Mouse (Mus musculus) testis, postnatal 14 days (tissue): Measurements from ENCODE around the gene Stil.
A peak's percentile ranks its signal among the peaks of the same experiment; 100 is the strongest.
"Not testable (repeated sequence)": the region's sequence is repeated elsewhere in the genome, so short reads cannot be mapped to it uniquely, and the experiment has no call there.

ENCODE experiments used
- DNase-seq: peaks from one replicate; pipeline ENCODE4 v3.0.0; 2021; ENCODE audit warnings: low spot score

Gene Stil

GRCm38 (mm10) chr4:114999773-115000428 lies at the start of gene Stil:
Gene Stil, plus strand, starts transcription at chr4:115000159.
- DNase-seq = peak; percentile 97

GRCm38 (mm10) chr4:114953172-114953571 lies 46.8 kb upstream of the Stil start:
- DNase-seq = no peak

GRCm38 (mm10) chr4:114957403-114957802 lies 42.6 kb upstream of the Stil start:
- DNase-seq = no peak

DNA sequence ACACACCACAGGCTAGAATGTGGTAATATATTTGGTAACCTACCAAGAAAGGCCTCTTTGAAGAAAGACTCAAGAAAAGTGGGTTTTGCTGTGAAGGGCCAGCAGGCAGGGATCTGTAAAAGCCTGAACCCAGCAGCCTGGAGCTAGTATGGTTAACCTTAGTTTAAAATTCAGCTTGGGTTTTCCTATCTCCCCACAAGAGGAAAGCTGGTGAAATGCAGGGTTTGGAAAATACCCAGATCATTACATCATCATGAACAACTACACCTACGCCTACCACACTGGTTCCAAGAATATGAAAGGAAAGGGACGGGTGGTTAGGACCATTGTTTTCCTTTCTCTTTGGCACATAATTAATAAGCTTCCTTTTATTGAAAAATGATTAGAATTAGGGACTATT lies 41.7 kb upstream of the Stil start:
- no peak for DNase-seq

- no peak for DNase-seq
Measured at GRCm38 (mm10) chr4:114958786-114959185, 41.2 kb upstream of the Stil start.

DNA sequence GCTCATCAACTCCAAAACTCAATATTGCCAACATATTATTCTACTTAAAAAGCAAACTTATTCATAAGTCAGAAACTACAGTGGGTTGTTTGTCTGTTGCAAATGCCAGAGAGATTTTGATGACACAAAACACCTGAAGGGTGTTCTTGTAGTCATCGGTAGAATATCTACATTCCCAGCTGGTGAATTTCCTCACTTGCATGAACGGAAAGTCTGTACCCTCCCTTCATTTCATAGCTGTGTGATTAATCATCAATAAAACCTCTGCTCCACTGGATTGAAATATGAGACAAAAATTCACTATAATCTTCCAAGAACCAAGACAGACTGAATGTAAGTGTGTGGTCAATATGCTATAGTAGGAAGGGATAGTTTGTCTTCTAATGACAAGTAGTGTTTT lies 40.4 kb upstream of the Stil start:
- no peak for DNase-seq

DNA sequence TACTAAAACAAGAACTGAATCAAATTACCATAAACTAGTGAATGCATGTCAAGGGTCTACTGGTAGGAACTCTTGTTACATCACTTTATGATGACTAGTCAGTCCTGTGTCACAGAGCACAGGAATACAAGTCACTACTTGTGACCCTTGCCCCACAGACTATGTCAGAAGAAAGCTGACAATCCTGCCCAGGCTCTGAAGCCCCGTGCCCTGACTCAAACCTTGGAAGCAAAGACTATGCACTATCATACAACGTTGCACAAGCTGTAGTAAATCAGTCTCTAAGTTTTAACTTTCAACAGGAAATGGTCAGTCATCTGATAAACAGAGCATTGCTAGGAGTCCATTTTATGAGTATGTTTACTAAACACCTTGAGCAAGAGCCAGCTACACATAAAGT lies 39.1 kb upstream of the Stil start:
- not testable (repeated sequence) for DNase-seq

DNA sequence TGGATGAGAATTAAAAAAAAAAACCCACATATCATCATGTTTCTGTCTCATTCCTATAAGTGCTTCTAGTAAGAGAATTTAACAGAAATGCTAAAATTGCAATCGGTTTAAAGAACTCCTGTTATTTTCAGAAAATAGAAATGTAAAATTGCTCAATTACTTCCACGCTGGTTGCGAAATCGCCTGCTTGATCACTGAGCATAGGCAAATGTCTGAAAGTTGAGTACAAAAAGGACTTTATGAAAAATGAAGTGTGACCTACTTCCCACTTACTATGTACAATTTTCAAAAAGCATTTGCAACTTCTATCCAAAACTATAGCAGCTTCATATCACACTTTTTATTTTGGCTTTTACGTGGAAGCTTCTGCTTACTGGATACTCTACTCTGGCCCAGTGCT lies 29.2 kb upstream of the Stil start:
- DNase-seq = no peak

DNA sequence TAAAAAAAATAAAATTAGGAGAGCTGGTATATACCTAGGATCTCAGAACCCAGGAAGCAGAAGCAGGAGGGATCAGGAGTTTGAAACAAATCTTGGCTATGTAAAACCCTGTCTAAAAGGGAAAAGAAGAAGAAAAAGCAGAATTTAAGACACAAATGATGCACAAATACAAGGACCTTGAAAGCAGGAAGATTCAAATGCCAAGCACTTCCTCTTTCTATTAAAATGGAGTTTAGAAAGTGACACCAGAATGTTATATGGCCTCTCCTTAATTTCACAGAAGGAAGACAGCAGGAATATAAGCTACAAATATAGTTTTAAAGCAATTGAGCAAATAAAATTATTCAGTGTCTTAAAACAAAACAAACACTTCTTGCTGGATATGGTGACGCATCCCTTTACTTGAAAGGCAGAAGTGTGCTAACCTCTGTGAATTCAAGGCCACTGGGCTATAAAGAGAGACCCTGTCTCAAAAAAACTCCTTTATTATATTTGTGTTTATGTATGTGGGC lies 26.7 kb upstream of the Stil start:
- DNase-seq = no peak

DNA sequence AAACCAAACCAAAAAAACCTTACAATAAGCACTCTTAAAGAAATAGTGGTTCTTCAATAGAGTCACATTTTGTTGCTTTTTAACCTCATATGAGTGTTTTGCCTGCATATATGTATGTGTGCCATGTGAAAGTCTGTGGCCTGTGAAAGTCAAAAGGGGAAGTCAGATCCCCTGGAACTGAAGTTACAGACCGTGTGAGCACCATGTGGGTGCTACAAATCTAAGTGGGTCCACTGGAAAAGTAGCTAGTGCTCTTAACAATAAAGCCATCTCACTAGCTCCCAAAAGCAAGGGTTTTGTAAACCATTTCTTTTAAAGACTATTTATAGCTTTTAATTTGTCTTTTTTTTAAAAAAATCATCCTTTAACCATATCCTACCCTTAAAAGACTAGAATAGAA lies 17.3 kb upstream of the Stil start:
- DNase-seq = no peak

GRCm38 (mm10) chr4:114983020-114983419 lies 16.9 kb upstream of the Stil start:
- no peak for DNase-seq

DNA sequence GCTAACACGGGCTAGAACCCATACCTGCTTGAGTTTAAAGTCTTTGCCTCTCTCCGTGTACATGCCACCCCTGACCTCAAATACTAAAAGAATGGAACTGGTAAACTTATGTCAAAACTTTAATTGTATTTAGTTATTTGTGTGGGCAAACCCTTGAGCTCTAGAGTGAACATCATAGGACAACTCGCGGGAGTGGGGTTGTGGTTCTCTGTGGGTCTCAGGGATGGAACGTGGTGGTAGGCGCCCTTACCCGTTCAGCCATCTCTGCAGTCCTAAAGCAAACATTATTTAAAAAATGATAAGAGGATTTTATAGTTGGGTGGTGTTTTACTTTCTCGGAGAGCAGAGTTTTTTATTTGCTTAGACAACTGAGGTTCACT lies 13.8 kb upstream of the Stil start:
- no peak for DNase-seq

DNA sequence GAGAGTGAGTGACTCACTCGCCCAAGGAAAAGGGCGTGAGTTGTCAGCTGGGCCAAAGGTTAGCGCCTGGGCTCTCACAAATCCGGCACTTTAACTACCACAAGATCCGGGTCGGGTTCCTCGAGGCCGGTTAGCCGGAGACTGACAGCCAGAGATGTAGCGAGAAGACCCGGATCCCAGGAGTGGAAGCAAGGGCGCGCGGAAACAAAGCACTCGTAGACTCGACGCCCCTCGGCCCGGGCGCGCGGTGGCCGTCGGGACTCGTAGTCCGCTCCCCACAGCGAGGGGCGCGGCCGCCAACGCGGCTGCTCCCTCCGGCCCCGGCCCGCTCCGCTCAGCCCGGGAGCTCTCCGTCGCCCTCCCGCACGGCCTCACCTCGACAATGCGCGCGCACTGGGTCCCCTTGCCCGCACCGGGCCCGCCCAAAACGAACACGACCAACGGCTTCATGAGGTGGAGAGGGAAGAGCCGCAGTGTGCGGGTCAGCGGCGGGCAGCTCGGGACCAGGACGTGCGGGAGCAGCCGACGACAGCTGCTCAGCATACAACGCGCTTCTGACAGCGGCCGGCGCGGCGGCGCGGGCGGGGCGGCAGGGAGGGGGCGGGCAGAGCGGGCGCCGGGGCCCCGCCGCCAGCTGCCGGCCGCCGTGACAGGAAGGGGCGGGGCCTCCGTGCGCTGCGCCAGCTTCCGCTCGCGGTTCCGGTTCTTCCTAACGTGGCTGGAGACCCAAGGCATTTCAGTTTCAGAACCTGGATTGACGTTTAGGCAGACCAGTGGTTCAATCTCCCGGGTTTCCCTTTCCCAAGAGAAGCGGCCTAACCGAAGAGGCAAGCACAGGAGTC lies 13.1 kb upstream of the Stil start, which contains the start of gene Cmpk1:
Cmpk1 (minus strand) TSS at position 651 of the 842 bp plus-strand sequence.
- DNase-seq = peak; percentile 86

- no peak for DNase-seq
Measured at GRCm38 (mm10) chr4:114994218-114994617, 5.7 kb upstream of the Stil start.

DNA sequence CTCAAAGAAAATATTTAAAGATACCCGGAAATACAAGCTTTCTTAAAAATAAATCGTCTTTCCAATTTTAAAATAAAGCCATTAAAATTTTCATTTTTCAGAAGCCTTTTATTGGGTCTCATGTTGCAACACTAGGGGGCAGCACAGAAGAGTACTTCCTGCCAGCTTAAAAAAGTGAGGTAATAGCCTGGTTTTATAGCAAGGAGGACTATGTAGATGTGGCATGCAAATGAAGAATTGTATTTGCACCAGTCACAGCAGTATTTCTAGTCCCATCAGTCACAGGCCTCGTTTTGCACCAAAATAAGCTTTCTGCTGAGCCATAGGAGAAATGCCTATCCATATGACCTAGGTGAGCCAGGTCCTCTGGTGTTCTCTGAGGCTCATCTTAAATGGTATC lies 2.9 kb upstream of the Stil start:
- no peak for DNase-seq

GRCm38 (mm10) chr4:114999445-114999772 lies 550 bp upstream of the Stil start:
- DNase-seq = no peak

- no peak for DNase-seq
Measured at GRCm38 (mm10) chr4:115000429-115000795, 453 bp downstream of the Stil start.

DNA sequence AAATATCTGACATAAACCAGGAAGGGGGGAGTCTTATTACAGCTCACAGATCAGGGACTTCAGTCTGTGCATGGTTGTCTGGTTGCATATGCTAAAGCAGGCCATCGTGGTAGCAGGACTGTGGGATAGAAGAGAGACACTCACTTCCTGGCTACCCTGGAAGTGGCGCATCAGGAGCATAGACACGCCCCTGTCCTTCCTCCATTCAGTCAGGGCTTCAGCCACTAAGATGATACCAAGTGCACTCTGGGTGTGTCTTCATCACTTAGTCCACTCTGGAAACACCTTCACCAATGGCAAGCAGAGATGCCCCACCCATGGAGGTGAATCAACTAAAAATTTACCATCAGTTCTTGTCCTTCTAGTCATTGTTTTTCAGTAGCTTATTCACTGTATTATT lies 14.3 kb downstream of the Stil start:
- no peak for DNase-seq

GRCm38 (mm10) chr4:115019997-115020396 lies 20.0 kb downstream of the Stil start:
- DNase-seq = no peak

- no peak for DNase-seq
Measured at GRCm38 (mm10) chr4:115035043-115035442, 35.1 kb downstream of the Stil start.

DNA sequence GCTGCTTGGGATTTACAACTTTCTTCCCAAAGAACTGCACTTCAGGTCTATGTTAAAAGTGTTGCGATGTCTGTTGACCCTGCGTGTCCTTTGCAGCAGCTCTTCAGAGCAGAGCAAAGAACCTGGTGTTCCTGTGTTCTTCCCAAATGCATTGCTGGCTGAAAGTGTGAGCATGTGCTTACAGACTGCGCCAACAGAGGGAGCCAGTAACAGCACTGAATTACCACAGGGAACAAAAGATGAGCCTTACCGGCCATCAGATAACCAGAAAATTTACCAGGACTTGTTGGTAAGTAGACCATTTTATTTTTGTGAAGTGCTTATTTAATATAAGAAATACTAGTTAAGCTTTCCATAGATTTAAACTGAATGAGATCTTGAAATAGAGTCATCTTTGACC lies 38.3 kb downstream of the Stil start:
- DNase-seq = no peak

- DNase-seq = no peak
Measured at GRCm38 (mm10) chr4:115045621-115046020, 45.7 kb downstream of the Stil start.

GRCm38 (mm10) chr4:115047750-115048149 lies 47.8 kb downstream of the Stil start:
- DNase-seq = peak; percentile 23

- DNase-seq = no peak
Measured at GRCm38 (mm10) chr4:115048190-115048589, 48.2 kb downstream of the Stil start.
